Mouse (Mus musculus) left cerebral cortex, adult 18-20 months (tissue): Measurements from ENCODE around the gene Gm4952. TPM values are rescaled to one million over a fixed set of nuclear protein-coding genes. Genes with fewer than 3 reads are reported as not detected.
"Not testable (repeated sequence)": the region's sequence is repeated elsewhere in the genome, so short reads cannot be mapped to it uniquely, and the experiment has no call there.

ENCODE experiments used
- DNase-seq, 2 experiments: peaks; one replicate each; pipeline ENCODE4 v3.0.0; 2021 to 2022; ENCODE audit warnings: low spot score in 2 of 2, mixed read lengths in 1 of 2
- total RNA-seq, 2 experiments: library from RNA; stranded (reverse); gene quantifications; 2 replicates each; pipeline ENCODE4 v1.2.3; 2021

The Gm4952 gene
- total RNA-seq, 2 experiments from 2014 or later: not detected

- DNase-seq: no peak
These were observed 1.1 kb upstream of the Gm4952 start for GRCm38 (mm10) chr19:12598674-12599073.

- DNase-seq: no peak
These were observed 1.1 kb downstream of the Gm4952 start for GRCm38 (mm10) chr19:12600684-12601480.

GRCm38 (mm10) chr19:12608336-12608735, 8.6 kb downstream of the Gm4952 start:
- no peak for DNase-seq

GRCm38 (mm10) chr19:12613646-12614045, 13.9 kb downstream of the Gm4952 start:
- DNase-seq: no peak

- DNase-seq: no peak
These were observed 33.4 kb downstream of the Gm4952 start, which contains the start of gene Glyat for GRCm38 (mm10) chr19:12633176-12633575. TSS of gene Glyat (plus strand) at chr19:12633308.

- no peak for DNase-seq
These were observed 34.5 kb downstream of the Gm4952 start for GRCm38 (mm10) chr19:12634259-12634658.

- no peak for DNase-seq
These were observed 35.2 kb downstream of the Gm4952 start for GRCm38 (mm10) chr19:12634963-12635362.

GRCm38 (mm10) chr19:12636863-12637262, 37.1 kb downstream of the Gm4952 start:
- DNase-seq: no peak

- DNase-seq: no peak
These were observed 38.3 kb downstream of the Gm4952 start for GRCm38 (mm10) chr19:12638049-12638448.

- no peak for DNase-seq
These were observed 49.7 kb downstream of the Gm4952 start for GRCm38 (mm10) chr19:12649511-12649910.

- no peak for DNase-seq
These were observed 66.4 kb downstream of the Gm4952 start for GRCm38 (mm10) chr19:12666156-12666555.

GRCm38 (mm10) chr19:12668601-12669000, 68.8 kb downstream of the Gm4952 start:
- not testable (repeated sequence) for DNase-seq

GRCm38 (mm10) chr19:12670139-12670538, 70.4 kb downstream of the Gm4952 start, which contains the start of gene Olfr1442:
TSS of gene Olfr1442 (plus strand) at chr19:12670439.
- no peak for DNase-seq

- DNase-seq: no peak
These were observed 71.3 kb downstream of the Gm4952 start for GRCm38 (mm10) chr19:12671051-12671450.

GRCm38 (mm10) chr19:12677812-12678211, 78.0 kb downstream of the Gm4952 start, which contains the start of gene Olfr1443:
TSS of gene Olfr1443 (plus strand) at chr19:12678112.
- DNase-seq: no peak

Other genes starting within 250 kb of the Gm4952 start
- gene Olfr1440, start 212.7 kb upstream of the Gm4952 start, total RNA-seq: not detected
- not detected for gene Olfr1441, start 182.5 kb upstream of the Gm4952 start, total RNA-seq
- not detected for gene Pfpl, start 172.1 kb upstream of the Gm4952 start, total RNA-seq
- gene Mpeg1, start 139.2 kb upstream of the Gm4952 start, total RNA-seq: 1 to 10 TPM; 9.7 TPM
- 10 to 100 TPM; 34.3 to 36.9 TPM for gene Dtx4, start 98.5 kb upstream of the Gm4952 start, total RNA-seq
- 1 to 10 TPM; 1.5 to 2.0 TPM for gene Fam111a, start 54.2 kb upstream of the Gm4952 start, total RNA-seq
- gene Glyat, start 33.3 kb downstream of the Gm4952 start, total RNA-seq: not detected
- not detected for gene Olfr1442, start 70.5 kb downstream of the Gm4952 start, total RNA-seq
- not detected for gene Olfr1443, start 78.1 kb downstream of the Gm4952 start, total RNA-seq
- gene Keg1, start 95.8 kb downstream of the Gm4952 start, total RNA-seq: not detected
- 1 to 10 TPM; 2.9 to 3.1 TPM for gene Cntf, start 165.7 kb downstream of the Gm4952 start, total RNA-seq
- gene Zfp91, start 196.2 kb downstream of the Gm4952 start, total RNA-seq: 10 to 100 TPM; 88.4 to 89.6 TPM
- gene Lpxn, start 196.2 kb downstream of the Gm4952 start, total RNA-seq: 1 to 10 TPM; 1.2 to 1.8 TPM
- not detected for gene Gm5244, start 246.7 kb downstream of the Gm4952 start, total RNA-seq